Mouse (Mus musculus) CH12.LX (cell line): ENCODE measurements around the gene Gm21992. TPM values are rescaled to one million over a fixed set of nuclear protein-coding genes. Genes with fewer than 3 reads are reported as not detected.

ENCODE experiments used
- DNase-seq: peaks from one replicate; pipeline ENCODE4 v3.0.0-alpha.2; 2013; ENCODE audit errors: extremely low read depth
- H3K27ac ChIP-seq: 2 replicates; pipeline ENCODE4 v1.5.1; 2012; ENCODE audit warnings: low read depth, mild to moderate bottlenecking, control low read depth, moderate library complexity; ENCODE audit not compliant: insufficient read depth
- H3K27me3 ChIP-seq: replicated peaks from 2 replicates; pipeline ENCODE3; 2012; ENCODE audit warnings: inconsistent platforms
- H3K36me3 ChIP-seq, 2 experiments: replicated peaks in 1 of 2; 2 replicates each; pipeline versions ENCODE3 to v1.6.1; 2012; ENCODE audit warnings: inconsistent platforms in 1 of 2, low read length in 1 of 2, mild to moderate bottlenecking in 1 of 2, mixed read lengths in 1 of 2, moderate library complexity in 1 of 2; ENCODE audit not compliant: control insufficient read depth in 1 of 2, insufficient read depth in 1 of 2
- H3K4me1 ChIP-seq, 2 experiments: 2 replicates each; pipeline ENCODE4 v1.6.1; 2012; ENCODE audit warnings: inconsistent platforms in 1 of 2, moderate library complexity in 1 of 2; ENCODE audit not compliant: insufficient read depth in 2 of 2, control insufficient read depth in 1 of 2
- H3K4me2 ChIP-seq: 2 replicates; pipeline ENCODE4 v1.6.1; 2012; ENCODE audit warnings: low read depth, mild to moderate bottlenecking, control low read depth; ENCODE audit not compliant: poor library complexity, insufficient read depth, severe bottlenecking
- H3K4me3 ChIP-seq, 3 experiments: fragments of 150-350 bp in 1 of 3; sonication (generic) in 1 of 3; replicated peaks in 1 of 3; 2 replicates each; pipeline versions ENCODE3 to v1.5.1; 2011 to 2012; ENCODE audit warnings: low read depth in 2 of 3, low read length in 2 of 3, mild to moderate bottlenecking in 2 of 3, moderate library complexity in 2 of 3, control low read depth in 1 of 3, improper control_type of control experiment in 1 of 3, inconsistent platforms in 1 of 3, mixed read lengths in 1 of 3; ENCODE audit not compliant: poor library complexity in 1 of 3
- H3K79me2 ChIP-seq: replicated peaks from 2 replicates; pipeline ENCODE4 v1.6.1; 2012; ENCODE audit warnings: mild to moderate bottlenecking, moderate library complexity; ENCODE audit not compliant: control insufficient read depth, poor library complexity, insufficient read depth, severe bottlenecking; ENCODE audit errors: extremely low read depth
- H3K9ac ChIP-seq: 2 replicates; pipeline ENCODE4 v1.6.1; 2012; ENCODE audit warnings: low read depth, mild to moderate bottlenecking, control low read depth, moderate library complexity; ENCODE audit not compliant: insufficient read depth
- H3K9me3 ChIP-seq: replicated peaks from 2 replicates; pipeline ENCODE3; 2012; ENCODE audit warnings: low read length, inconsistent platforms, mixed read lengths
- BHLHE40 ChIP-seq: IDR thresholded peaks from 2 replicates; pipeline ENCODE4 v1.6.1; 2011; ENCODE audit warnings: mild to moderate bottlenecking, low read depth, low read length, improper control_type of control experiment
- CHD1 ChIP-seq: IDR thresholded peaks from 2 replicates; pipeline ENCODE4 v1.6.1; 2012; ENCODE audit warnings: low read depth, low read length, improper control_type of control experiment, inconsistent platforms
- CTCF ChIP-seq, 2 experiments: IDR thresholded peaks in 1 of 2; conservative IDR thresholded peaks in 1 of 2; 2 replicates each; pipeline ENCODE4 v1.5.1; 2011 to 2012; ENCODE audit warnings: low read depth in 2 of 2, low read length in 2 of 2, improper control_type of control experiment in 1 of 2, inconsistent platforms in 1 of 2, mild to moderate bottlenecking in 1 of 2, moderate library complexity in 1 of 2
- E2F4 ChIP-seq: IDR thresholded peaks from 2 replicates; pipeline ENCODE4 v1.6.1; 2011; ENCODE audit warnings: low read depth, low read length, improper control_type of control experiment; ENCODE audit not compliant: insufficient replicate concordance
- ELF1 ChIP-seq: IDR thresholded peaks from 2 replicates; pipeline ENCODE4 v1.6.1; 2014; ENCODE audit warnings: low read depth, mild to moderate bottlenecking, inconsistent platforms, low read length, improper control_type of control experiment
- EP300 ChIP-seq: IDR thresholded peaks from 2 replicates; pipeline ENCODE4 v1.6.1; 2011; ENCODE audit warnings: low read length, improper control_type of control experiment
- ETS1 ChIP-seq: conservative IDR thresholded peaks from 2 replicates; pipeline ENCODE4 v1.6.1; 2012; ENCODE audit warnings: low read depth, mild to moderate bottlenecking, inconsistent platforms, low read length, improper control_type of control experiment, moderate library complexity
- GABPA ChIP-seq: IDR thresholded peaks from 2 replicates; pipeline ENCODE4 v1.6.1; 2012; ENCODE audit warnings: low read depth, low read length, improper control_type of control experiment, inconsistent platforms; ENCODE audit not compliant: insufficient replicate concordance
- IRF4 ChIP-seq: IDR thresholded peaks from 2 replicates; pipeline ENCODE4 v1.6.1; 2014; ENCODE audit warnings: low read depth, mild to moderate bottlenecking, inconsistent platforms, low read length, improper control_type of control experiment
- JUN ChIP-seq: IDR thresholded peaks from 2 replicates; pipeline ENCODE4 v1.6.1; 2011; ENCODE audit warnings: low read depth, mild to moderate bottlenecking, low read length, improper control_type of control experiment, moderate library complexity; ENCODE audit not compliant: insufficient read depth
- MAFK ChIP-seq: IDR thresholded peaks from 2 replicates; pipeline ENCODE4 v1.6.1; 2011; ENCODE audit warnings: low read length, improper control_type of control experiment; ENCODE audit not compliant: insufficient replicate concordance
- MAX ChIP-seq: IDR thresholded peaks from 2 replicates; pipeline ENCODE4 v1.6.1; 2011; ENCODE audit warnings: low read length, improper control_type of control experiment
- MEF2A ChIP-seq: IDR thresholded peaks from 2 replicates; pipeline ENCODE4 v1.6.1; 2014; ENCODE audit warnings: low read depth, mild to moderate bottlenecking, inconsistent platforms, low read length, improper control_type of control experiment, borderline replicate concordance
- PAX5 ChIP-seq: IDR thresholded peaks from 2 replicates; pipeline ENCODE4 v1.6.1; 2012; ENCODE audit warnings: low read length, inconsistent platforms, mixed read lengths
- POLR2AphosphoS2 ChIP-seq: IDR thresholded peaks from 2 replicates; pipeline ENCODE4 v1.6.1; 2011; ENCODE audit warnings: low read depth, low read length, improper control_type of control experiment
- SIN3A ChIP-seq: IDR thresholded peaks from 2 replicates; pipeline ENCODE4 v1.6.1; 2012; ENCODE audit warnings: low read length, improper control_type of control experiment, inconsistent platforms
- TCF12 ChIP-seq: IDR thresholded peaks from 2 replicates; pipeline ENCODE4 v1.6.1; 2014; ENCODE audit warnings: low read depth, mild to moderate bottlenecking, inconsistent platforms, low read length, improper control_type of control experiment
- USF2 ChIP-seq: conservative IDR thresholded peaks from 2 replicates; pipeline ENCODE4 v1.6.1; 2011; ENCODE audit warnings: low read depth, low read length, improper control_type of control experiment
- ZC3H11A ChIP-seq: IDR thresholded peaks from 2 replicates; pipeline ENCODE4 v1.6.1; 2012; ENCODE audit warnings: low read depth, mild to moderate bottlenecking, inconsistent platforms, low read length, improper control_type of control experiment
- dilution Hi-C: fragments of 300-500 bp; cut with MboI; formaldehyde crosslinking; loops from 2 replicates; pipeline ENCODE4 v1.14.3; 2020; ENCODE audit warnings: low sequenced_read_pairs; ENCODE audit not compliant: extremely low pct_unique_long_range_greater_than_20kb, extremely low pct_ligation_motif_present
- in situ Hi-C: fragments of 300-500 bp; cut with MboI; formaldehyde crosslinking; loops from 3 replicates; pipeline ENCODE4 v1.14.3; 2019; ENCODE audit warnings: low sequenced_read_pairs, low pct_ligation_motif_present, low pct_unique_long_range_greater_than_20kb, mixed read lengths
- polyA plus RNA-seq: library from polyadenylated mRNA; unstranded; fragments of >175 nt; gene quantifications from 2 replicates; pipeline ENCODE4 v1.2.1, GENCODE M21; 2012; ENCODE audit warnings: low read depth; ENCODE audit not compliant: insufficient read length
- total RNA-seq, 2 experiments: library from RNA; depleted of rRNA; stranded (reverse); fragments of 300-350 nt in 1 of 2; fragments of >200 nt in 1 of 2; gene quantifications; 2 replicates each; pipeline ENCODE4 v1.2.3; 2012 to 2014

Gene Gm21992
- total and polyA plus RNA-seq, 3 experiments, result 3.9 to 44.3 (median 17.0) TPM

DNA sequence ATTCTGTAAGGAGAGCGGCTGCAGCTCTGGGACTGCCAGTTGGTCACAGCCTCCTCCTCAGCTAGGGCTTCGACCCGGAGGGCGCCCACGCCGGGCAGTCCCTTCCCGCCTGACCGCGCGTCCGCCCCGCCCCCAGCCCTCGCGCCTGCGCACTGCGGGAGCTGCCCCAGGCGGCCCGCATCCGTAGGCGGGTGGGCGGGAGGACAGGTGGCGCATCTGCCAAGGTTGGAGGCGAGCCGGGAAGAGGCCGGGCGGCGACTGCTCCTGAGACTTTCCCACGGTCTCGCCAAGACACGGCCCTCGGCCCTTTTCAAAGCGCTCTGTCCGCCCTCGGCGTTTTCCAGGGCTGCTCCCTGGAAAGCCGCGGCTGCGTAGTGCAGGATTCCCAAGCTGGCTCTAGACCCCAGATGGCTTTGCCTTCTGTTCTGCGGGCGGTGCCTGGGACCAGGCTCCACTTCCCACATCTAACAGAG, 113.2 kb downstream of the Gm21992 start, which contains the start of gene Gm960:
TSS of gene Gm960 (minus strand) at position 464 of the 473 bp plus-strand sequence.
- Histone ChIP-seq H3K4me1 (peaks cover 0 to 5% of the 10 kb centered on the region in 2 experiments; a peak in 2 of 4 replicates), H3K27me3 (peaks cover 43% of the 10 kb centered on the region), H3K4me3 (no peak within 1 kb of the TSS), H3K9ac (no peak within 1 kb of the TSS), H3K36me3 (no peaks in the 10 kb centered on the region), H3K27ac (no peak within 1 kb of the TSS), H3K4me2 (no peak within 1 kb of the TSS), H3K79me2 (no peaks in the 10 kb centered on the region), H3K9me3 (no peaks in the 10 kb centered on the region)
- TF ChIP-seq CHD1 (no peak), TCF12 (no peak), CTCF (conservative IDR thresholded peaks at IDR 0.05 in 1 of 2, IDR thresholded peaks at IDR 0.05 in 1 of 2; ENCODE audit: low read depth in 2 of 2, low read length in 2 of 2) (no peak), USF2 (no peak), SIN3A (no peak), MAFK (no peak), PAX5 (no peak), BHLHE40 (no peak), E2F4 (no peak), ZC3H11A (no peak), MAX (no peak), EP300 (no peak), IRF4 (no peak), MEF2A (no peak), JUN (no peak), POLR2AphosphoS2 (no peak)
- DNase-seq, result no peak
- dilution Hi-C loops (no loop called here), in situ Hi-C loops (loop anchor here (10.0 kb wide), 1 partner anchor 47 kb away; no protein-coding TSS in a partner anchor)

DNA sequence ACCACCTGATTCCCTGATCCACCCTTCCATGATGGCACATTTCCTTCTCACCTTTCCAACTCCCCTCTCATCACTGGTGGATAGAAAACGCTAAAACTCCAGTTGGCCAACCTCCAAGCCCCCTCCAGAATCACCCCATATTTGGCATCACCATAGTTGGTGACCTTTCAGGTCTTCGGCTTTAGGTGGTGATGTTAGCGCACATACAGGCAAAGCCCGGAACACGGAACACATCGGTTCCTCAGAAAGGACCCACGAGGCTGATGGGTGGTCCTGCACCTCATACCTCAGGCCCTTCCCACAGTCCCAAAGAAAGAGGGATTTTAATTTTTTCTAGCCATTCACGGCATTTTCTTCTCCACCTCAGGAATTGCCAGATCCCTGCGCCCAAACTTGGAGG, 113.7 kb downstream of the Gm21992 start:
- DNase-seq, result no peak
- no peak overlapping the region for H3K4me3 ChIP-seq
- dilution Hi-C loops (no loop called here), in situ Hi-C loops (loop anchor here (10.0 kb wide), 1 partner anchor 47 kb away; no protein-coding TSS in a partner anchor)
- no peak overlapping the region for H3K4me2 ChIP-seq
- H3K36me3 ChIP-seq, result no peaks in the 10 kb centered on the region
- H3K27me3 ChIP-seq, result peaks cover 46% of the 10 kb centered on the region
- TF ChIP-seq ELF1, result no peak
- no peak for TF ChIP-seq ETS1
- TF ChIP-seq MAFK, result no peak
- no peak for TF ChIP-seq GABPA
- H3K4me1 ChIP-seq, result peaks cover 0 to 5% of the 10 kb centered on the region in 2 experiments; a peak in 2 of 4 replicates
- no peak overlapping the region for H3K9ac ChIP-seq
- no peaks in the 10 kb centered on the region for H3K9me3 ChIP-seq
- no peaks in the 10 kb centered on the region for H3K79me2 ChIP-seq
- H3K27ac ChIP-seq, result no peak overlapping the region
